Mouse (Mus musculus): Measurements from ENCODE around the gene Bex2. TPM values are rescaled to one million over a fixed set of nuclear protein-coding genes. Genes with fewer than 3 reads are reported as not detected.
"Not testable (repeated sequence)": the region's sequence is repeated elsewhere in the genome, so short reads cannot be mapped to it uniquely, and the experiment has no call there.

The Bex2 gene
- polyA plus RNA-seq, 1 experiment from 2014 or later: 76.2 TPM

GRCm38 (mm10) chrX:136094421-136094820 is 26.4 kb upstream of the Bex2 start:
- no peaks in the 10 kb centered on the region for H3K4me1 ChIP-seq (replicated peaks; ENCODE audit: insufficient read depth, low read length)
- no peak overlapping the region for H3K27ac ChIP-seq
- no peak overlapping the region for H3K4me2 ChIP-seq (ENCODE audit: low read length)
- no peak overlapping the region for H3K4me3 ChIP-seq (replicated peaks; ENCODE audit: low read depth, low read length)
- 70% methylated on average over 2 of the region's 2 CpGs for WGBS
- TF ChIP-seq CTCF (IDR thresholded peaks at IDR 0.05; ENCODE audit: low read depth): no peak
- DNase-seq (ENCODE audit: low spot score) (no peak), ATAC-seq (replicated peaks; ENCODE audit: low FRiP score, low read depth) (no peak)
- no peaks in the 10 kb centered on the region for H3K36me3 ChIP-seq (ENCODE audit: insufficient read depth, low read length)
- no peaks in the 10 kb centered on the region for H3K27me3 ChIP-seq (ENCODE audit: insufficient read depth, low read length)
- H3K9me3 ChIP-seq (replicated peaks; ENCODE audit: low read length): no peaks in the 10 kb centered on the region
- H3K9ac ChIP-seq (ENCODE audit: low read depth, low read length): no peak overlapping the region

GRCm38 (mm10) chrX:136092497-136093279 is 24.7 kb upstream of the Bex2 start:
- no peaks in the 10 kb centered on the region for H3K36me3 ChIP-seq (ENCODE audit: insufficient read depth, low read length)
- no peaks in the 10 kb centered on the region for H3K9me3 ChIP-seq (replicated peaks; ENCODE audit: low read length)
- ATAC-seq (replicated peaks; ENCODE audit: low FRiP score, low read depth) (no peak), DNase-seq (ENCODE audit: low spot score) (no peak)
- no peaks in the 10 kb centered on the region for H3K4me1 ChIP-seq (replicated peaks; ENCODE audit: insufficient read depth, low read length)
- WGBS: 22% methylated on average over 2 of the region's 2 CpGs
- H3K27me3 ChIP-seq (ENCODE audit: insufficient read depth, low read length): no peaks in the 10 kb centered on the region
- no peak overlapping the region for H3K27ac ChIP-seq
- no peak overlapping the region for H3K4me3 ChIP-seq (replicated peaks; ENCODE audit: low read depth, low read length)
- no peak overlapping the region for H3K9ac ChIP-seq (ENCODE audit: low read depth, low read length)
- H3K4me2 ChIP-seq (ENCODE audit: low read length): no peak overlapping the region
- no peak for TF ChIP-seq CTCF (IDR thresholded peaks at IDR 0.05; ENCODE audit: low read depth)

DNA sequence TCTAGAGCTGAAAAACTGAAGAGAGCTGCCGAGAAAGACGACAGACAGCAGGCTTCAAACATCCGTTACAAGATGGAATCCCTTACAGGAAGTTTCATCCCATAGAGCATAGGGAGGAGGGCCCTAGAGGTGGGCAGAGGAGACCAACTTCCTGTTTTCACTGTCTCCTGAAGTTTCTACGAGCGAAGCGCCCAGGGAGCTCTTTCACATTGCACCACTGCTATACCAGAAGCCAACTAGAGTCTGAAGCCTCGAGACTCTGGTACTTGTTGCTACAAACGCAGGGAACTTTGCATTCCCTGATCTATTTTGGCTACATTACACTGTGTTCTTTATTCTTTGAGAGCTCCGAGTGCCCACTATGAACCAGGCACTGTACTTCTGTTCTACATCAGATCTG is 17.1 kb upstream of the Bex2 start, which contains the start of gene Nxf3:
Gene Nxf3, minus strand, starts transcription at position 101 of the 400 bp plus-strand sequence.
- Histone ChIP-seq H3K9ac (ENCODE audit: low read depth, low read length) (no peak within 1 kb of the TSS), H3K4me3 (replicated peaks; ENCODE audit: low read depth, low read length) (no peak within 1 kb of the TSS), H3K27ac (no peak within 1 kb of the TSS), H3K36me3 (ENCODE audit: insufficient read depth, low read length) (no peaks in the 10 kb centered on the region), H3K4me2 (ENCODE audit: low read length) (no peak within 1 kb of the TSS), H3K27me3 (ENCODE audit: insufficient read depth, low read length) (no peaks in the 10 kb centered on the region), H3K9me3 (replicated peaks; ENCODE audit: low read length) (no peaks in the 10 kb centered on the region), H3K4me1 (replicated peaks; ENCODE audit: insufficient read depth, low read length) (no peaks in the 10 kb centered on the region)
- no peak for ATAC-seq (replicated peaks; ENCODE audit: low FRiP score, low read depth)
- DNase-seq (ENCODE audit: low spot score): no peak
- 86% methylated on average over 9 of the region's 9 CpGs for WGBS
- TF ChIP-seq CTCF (IDR thresholded peaks at IDR 0.05; ENCODE audit: low read depth): no peak

DNA sequence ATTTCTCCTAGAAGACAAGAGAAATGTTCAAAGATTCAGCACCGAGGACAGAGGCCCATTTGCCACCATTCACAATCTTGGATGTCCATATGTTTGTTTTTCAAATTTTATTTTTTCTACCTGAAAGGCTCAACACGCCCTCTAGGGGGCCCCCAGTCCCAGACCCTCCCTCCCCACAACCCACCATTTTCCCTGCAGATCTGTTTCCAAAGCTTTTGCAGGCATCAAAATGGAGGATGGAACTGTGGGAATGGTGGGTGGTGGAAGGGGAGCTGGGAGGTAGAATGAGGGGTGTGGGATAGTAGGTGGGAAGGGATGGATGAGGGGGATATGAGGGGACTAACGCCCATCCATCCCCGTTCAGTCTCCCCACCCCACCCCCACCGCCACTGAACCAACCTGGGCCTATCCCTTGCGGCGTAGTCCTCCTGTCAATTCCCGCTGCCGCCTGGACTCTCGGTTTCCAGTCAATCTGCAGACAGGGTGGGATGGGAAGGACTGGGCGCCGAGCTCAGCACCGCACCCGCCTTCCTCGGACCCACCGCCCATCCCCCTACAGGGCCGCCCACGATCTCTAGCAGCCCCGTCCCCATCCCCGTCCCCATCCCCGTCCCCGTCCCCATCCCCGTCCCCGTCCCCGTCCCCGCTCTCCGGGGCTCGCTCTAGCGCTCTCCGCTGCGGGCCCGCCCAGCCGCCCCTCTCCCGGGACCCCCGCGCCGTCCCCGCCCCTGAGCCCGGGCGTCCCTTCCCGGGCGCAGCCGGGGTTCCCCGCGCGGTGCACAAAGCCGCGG is 640 bp downstream of the Bex2 start:
- WGBS: 37% methylated on average over 12 of the region's 48 CpGs
- TF ChIP-seq CTCF (IDR thresholded peaks at IDR 0.05; ENCODE audit: low read depth): peak; percentile 39; the same call in 1 of the 2 replicates
- H3K27ac ChIP-seq; H3K4me1 ChIP-seq (replicated peaks; ENCODE audit: insufficient read depth, low read length); H3K9me3 ChIP-seq (replicated peaks; ENCODE audit: low read length); H3K9ac ChIP-seq (ENCODE audit: low read depth, low read length); H3K36me3 ChIP-seq (ENCODE audit: insufficient read depth, low read length); H3K27me3 ChIP-seq (ENCODE audit: insufficient read depth, low read length): not testable (repeated sequence)
- Histone ChIP-seq H3K4me2 (ENCODE audit: low read length) (peak overlapping the region; percentile 32), H3K4me3 (replicated peaks; ENCODE audit: low read depth, low read length) (peak overlapping the region; percentile 16; the same call in 1 of the 2 replicates)
- DNase-seq (ENCODE audit: low spot score): peak; percentile 62
- ATAC-seq (replicated peaks; ENCODE audit: low FRiP score, low read depth): peak; percentile 47; the same call in 1 of the 2 replicates

DNA sequence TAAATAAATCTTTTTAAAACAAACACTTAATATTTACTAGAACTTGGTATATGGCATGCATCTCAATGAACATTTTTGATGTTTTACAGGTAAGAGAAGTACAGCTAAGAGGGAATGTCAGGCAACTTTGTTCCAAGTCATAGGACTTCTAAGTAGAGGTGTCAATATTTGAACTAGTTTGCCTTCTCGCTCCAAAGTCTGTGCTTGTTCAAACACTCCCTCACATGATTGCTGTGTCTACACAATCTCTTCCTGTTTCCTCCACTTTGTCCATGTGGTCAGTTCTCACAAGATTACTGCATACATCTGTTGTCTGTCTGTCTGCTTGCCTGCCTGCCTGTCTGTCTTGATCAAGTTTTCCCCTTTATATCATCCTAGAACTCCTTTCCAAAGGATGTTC is 7.3 kb downstream of the Bex2 start:
- no peak overlapping the region for H3K9ac ChIP-seq (ENCODE audit: low read depth, low read length)
- H3K9me3 ChIP-seq (replicated peaks; ENCODE audit: low read length): no peaks in the 10 kb centered on the region
- DNase-seq (ENCODE audit: low spot score) (no peak), ATAC-seq (replicated peaks; ENCODE audit: low FRiP score, low read depth) (no peak)
- no peak overlapping the region for H3K4me3 ChIP-seq (replicated peaks; ENCODE audit: low read depth, low read length)
- H3K27me3 ChIP-seq (ENCODE audit: insufficient read depth, low read length): no peaks in the 10 kb centered on the region
- TF ChIP-seq CTCF (IDR thresholded peaks at IDR 0.05; ENCODE audit: low read depth): no peak
- WGBS: 74% methylated on average over 1 of the region's 1 CpGs
- no peak overlapping the region for H3K27ac ChIP-seq
- no peaks in the 10 kb centered on the region for H3K36me3 ChIP-seq (ENCODE audit: insufficient read depth, low read length)
- H3K4me2 ChIP-seq (ENCODE audit: low read length): no peak overlapping the region
- H3K4me1 ChIP-seq (replicated peaks; ENCODE audit: insufficient read depth, low read length): no peaks in the 10 kb centered on the region

DNA sequence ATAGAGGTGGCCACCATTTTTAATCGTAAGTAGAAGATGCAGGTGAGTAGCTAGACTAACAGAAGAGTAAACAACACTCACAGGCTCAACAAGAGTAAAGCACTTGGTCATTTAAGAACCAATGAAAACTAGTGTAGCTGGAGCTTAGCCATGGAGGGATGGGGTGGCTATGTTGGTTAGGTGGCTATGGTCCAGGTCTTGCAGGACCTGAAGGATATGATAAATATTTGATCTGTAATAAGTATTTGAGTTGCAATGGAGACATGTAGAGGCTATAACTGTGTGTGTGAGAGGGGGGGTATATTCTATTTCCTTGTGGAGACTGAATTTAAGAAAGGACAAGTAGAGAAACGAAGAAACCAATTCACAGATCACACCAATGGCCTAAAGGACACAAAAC is 16.8 kb downstream of the Bex2 start:
- Histone ChIP-seq H3K4me3 (replicated peaks; ENCODE audit: low read depth, low read length) (no peak overlapping the region), H3K4me1 (replicated peaks; ENCODE audit: insufficient read depth, low read length) (no peaks in the 10 kb centered on the region), H3K27ac (no peak overlapping the region), H3K27me3 (ENCODE audit: insufficient read depth, low read length) (no peaks in the 10 kb centered on the region), H3K36me3 (ENCODE audit: insufficient read depth, low read length) (no peaks in the 10 kb centered on the region), H3K9me3 (replicated peaks; ENCODE audit: low read length) (no peaks in the 10 kb centered on the region), H3K4me2 (ENCODE audit: low read length) (no peak overlapping the region), H3K9ac (ENCODE audit: low read depth, low read length) (no peak overlapping the region)
- 74% methylated on average over 2 of the region's 2 CpGs for WGBS
- TF ChIP-seq CTCF (IDR thresholded peaks at IDR 0.05; ENCODE audit: low read depth): no peak
- ATAC-seq (replicated peaks; ENCODE audit: low FRiP score, low read depth) (no peak), DNase-seq (ENCODE audit: low spot score) (no peak)
